Mouse (Mus musculus) kidney, adult 2 months (tissue): ENCODE data around the gene Figla. TPM values are rescaled to one million over a fixed set of nuclear protein-coding genes. Genes with fewer than 3 reads are reported as not detected.

Experiments used
- DNase-seq: peaks from one replicate; pipeline ENCODE4 v3.0.0; 2021
- H3K27ac ChIP-seq: fragments of 200-500 bp; 2 replicates; pipeline ENCODE4 v1.5.1; 2012; ENCODE audit warnings: low read depth, low read length, control low read depth, inconsistent platforms; ENCODE audit not compliant: insufficient read depth
- H3K27me3 ChIP-seq: fragments of 200-500 bp; replicated peaks from 2 replicates; pipeline ENCODE4 v1.6.1; 2012; ENCODE audit warnings: mild to moderate bottlenecking, moderate library complexity, low read length, inconsistent platforms; ENCODE audit not compliant: control insufficient read depth, insufficient read depth
- H3K36me3 ChIP-seq: fragments of 200-500 bp; 2 replicates; pipeline ENCODE4 v1.6.1; 2012; ENCODE audit warnings: mild to moderate bottlenecking, moderate library complexity, low read length, inconsistent platforms; ENCODE audit not compliant: control insufficient read depth, insufficient read depth
- H3K4me1 ChIP-seq: fragments of 200-500 bp; 2 replicates; pipeline ENCODE4 v1.6.1; 2011; ENCODE audit warnings: low read length; ENCODE audit not compliant: control insufficient read depth, insufficient read depth
- H3K4me3 ChIP-seq: fragments of 200-500 bp; 2 replicates; pipeline ENCODE4 v1.5.1; 2011; ENCODE audit warnings: mild to moderate bottlenecking, low read depth, low read length, control low read depth; ENCODE audit not compliant: insufficient read depth
- CTCF ChIP-seq: fragments of 200-500 bp; conservative IDR thresholded peaks from 2 replicates; pipeline ENCODE4 v1.5.1; 2011; ENCODE audit warnings: low read depth, mild to moderate bottlenecking, control low read depth, low read length, moderate library complexity, mixed read lengths; ENCODE audit not compliant: insufficient read depth, insufficient read length
- POLR2A ChIP-seq: fragments of 200-500 bp; IDR thresholded peaks from one replicate; pipeline ENCODE4 v1.6.1; 2011; ENCODE audit warnings: low read depth, low read length, control low read depth
- WGBS: fragments of 180-500 bp; shearing (Covaris S2); methylation state at CpG from one replicate; pipeline ENCODE4 v1.1.7; 2018; 5-methylcytosine and 5-hydroxymethylcytosine counted together
- polyA plus RNA-seq: library from polyadenylated mRNA; depleted of rRNA; stranded (reverse); fragments of >200 nt; gene quantifications from 2 replicates; pipeline ENCODE4 v1.2.3, GENCODE M21; 2012

The Figla gene
- polyA plus RNA-seq, 1 experiment, result not detected

GRCm38 (mm10) chr6:86060170-86060569, 44.2 kb downstream of the Figla start:
- H3K36me3 ChIP-seq, result no peaks in the 10 kb centered on the region
- WGBS, result 95% methylated on average over 3 of the region's 3 CpGs
- H3K27me3 ChIP-seq, result no peaks in the 10 kb centered on the region
- DNase-seq, result no peak
- no peak overlapping the region for H3K4me3 ChIP-seq
- no peaks in the 10 kb centered on the region for H3K4me1 ChIP-seq
- TF ChIP-seq CTCF (no peak), POLR2A (no peak)
- H3K27ac ChIP-seq, result no peak overlapping the region

GRCm38 (mm10) chr6:86062226-86062625, 46.3 kb downstream of the Figla start:
- no peaks in the 10 kb centered on the region for H3K27me3 ChIP-seq
- DNase-seq, result no peak
- H3K4me3 ChIP-seq, result no peak overlapping the region
- H3K36me3 ChIP-seq, result no peaks in the 10 kb centered on the region
- no peak for TF ChIP-seq POLR2A
- no peak for TF ChIP-seq CTCF
- no peaks in the 10 kb centered on the region for H3K4me1 ChIP-seq
- 40% methylated on average over 5 of the region's 5 CpGs for WGBS
- no peak overlapping the region for H3K27ac ChIP-seq

- no peak overlapping the region for H3K27ac ChIP-seq
- DNase-seq, result no peak
- 94% methylated on average over 2 of the region's 2 CpGs for whole genome bisulfite sequencing
Measured at GRCm38 (mm10) chr6:86062684-86063083, 46.7 kb downstream of the Figla start.

GRCm38 (mm10) chr6:86064318-86065016, 48.5 kb downstream of the Figla start:
- DNase-seq, result no peak
- 76% methylated on average over 6 of the region's 6 CpGs for WGBS
- Histone ChIP-seq H3K4me3 (no peak overlapping the region), H3K27ac (no peak overlapping the region), H3K4me1 (no peaks in the 10 kb centered on the region), H3K27me3 (no peaks in the 10 kb centered on the region), H3K36me3 (no peaks in the 10 kb centered on the region)
- no peak for TF ChIP-seq POLR2A
- no peak for TF ChIP-seq CTCF

More at GRCm38 (mm10) chr6:86062684-86063083, 46.7 kb downstream of the Figla start:
- no peaks in the 10 kb centered on the region for H3K27me3 ChIP-seq
- TF ChIP-seq POLR2A (no peak), CTCF (no peak)
- H3K36me3 ChIP-seq, result no peaks in the 10 kb centered on the region
- no peaks in the 10 kb centered on the region for H3K4me1 ChIP-seq
- no peak overlapping the region for H3K4me3 ChIP-seq

GRCm38 (mm10) chr6:86066727-86067126, 50.8 kb downstream of the Figla start:
- TF ChIP-seq CTCF (no peak), POLR2A (no peak)
- H3K36me3 ChIP-seq, result no peaks in the 10 kb centered on the region
- H3K27me3 ChIP-seq, result no peaks in the 10 kb centered on the region
- 87% methylated on average over 6 of the region's 6 CpGs for WGBS
- H3K4me3 ChIP-seq, result no peak overlapping the region
- no peaks in the 10 kb centered on the region for H3K4me1 ChIP-seq
- no peak overlapping the region for H3K27ac ChIP-seq
- no peak for DNase-seq

GRCm38 (mm10) chr6:86067145-86067544, 51.2 kb downstream of the Figla start:
- DNase-seq, result no peak
- 65% methylated on average over 5 of the region's 5 CpGs for WGBS

GRCm38 (mm10) chr6:86069009-86069408, 53.0 kb downstream of the Figla start:
- no peaks in the 10 kb centered on the region for H3K4me1 ChIP-seq
- H3K4me3 ChIP-seq, result no peak overlapping the region
- H3K27ac ChIP-seq, result no peak overlapping the region
- 73% methylated on average over 5 of the region's 5 CpGs for WGBS
- no peaks in the 10 kb centered on the region for H3K36me3 ChIP-seq
- TF ChIP-seq CTCF, result no peak
- no peak for TF ChIP-seq POLR2A
- H3K27me3 ChIP-seq, result no peaks in the 10 kb centered on the region
- DNase-seq, result no peak

More at GRCm38 (mm10) chr6:86067145-86067544, 51.2 kb downstream of the Figla start:
- H3K4me3 ChIP-seq, result no peak overlapping the region
- no peak for TF ChIP-seq POLR2A
- no peak for TF ChIP-seq CTCF
- H3K27ac ChIP-seq, result no peak overlapping the region
- no peaks in the 10 kb centered on the region for H3K36me3 ChIP-seq
- H3K27me3 ChIP-seq, result no peaks in the 10 kb centered on the region
- no peaks in the 10 kb centered on the region for H3K4me1 ChIP-seq
